Mouse (Mus musculus) adrenal gland, adult 8-10 months (tissue): ENCODE measurements around the gene Dntt. TPM values are rescaled to one million over a fixed set of nuclear protein-coding genes. Genes with fewer than 3 reads are reported as not detected.
A peak's percentile ranks its signal among the peaks of the same experiment; 100 is the strongest.

Experiments
- DNase-seq: peaks from one replicate; pipeline ENCODE4 v3.0.0; 2022
- total RNA-seq, 4 experiments: library from RNA; stranded (reverse); gene quantifications; 2 replicates each; pipeline ENCODE4 v1.2.4; 2022

The Dntt gene
- total RNA-seq, 4 experiments from 2014 or later = not detected

DNA sequence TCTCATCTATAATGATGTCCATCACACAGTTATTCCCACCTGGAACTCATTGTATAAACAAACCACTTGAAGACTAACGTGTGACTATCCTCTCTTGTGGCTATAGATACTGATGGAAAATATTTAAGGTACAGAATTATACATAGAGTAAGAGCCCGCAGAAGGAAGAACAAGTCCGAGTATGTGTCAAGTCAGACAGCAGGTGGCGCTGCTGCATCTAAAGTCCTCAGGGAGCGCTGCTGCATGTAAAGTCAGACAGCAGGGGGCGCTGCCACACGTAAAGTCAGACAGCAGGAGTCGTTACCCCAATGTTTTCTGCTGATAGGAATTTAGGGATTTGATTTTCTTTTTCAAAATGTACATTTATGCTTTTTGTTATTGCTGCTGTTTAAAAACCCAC lies 42.4 kb downstream of the Dntt start:
- peak; percentile 66 for DNase-seq

DNA sequence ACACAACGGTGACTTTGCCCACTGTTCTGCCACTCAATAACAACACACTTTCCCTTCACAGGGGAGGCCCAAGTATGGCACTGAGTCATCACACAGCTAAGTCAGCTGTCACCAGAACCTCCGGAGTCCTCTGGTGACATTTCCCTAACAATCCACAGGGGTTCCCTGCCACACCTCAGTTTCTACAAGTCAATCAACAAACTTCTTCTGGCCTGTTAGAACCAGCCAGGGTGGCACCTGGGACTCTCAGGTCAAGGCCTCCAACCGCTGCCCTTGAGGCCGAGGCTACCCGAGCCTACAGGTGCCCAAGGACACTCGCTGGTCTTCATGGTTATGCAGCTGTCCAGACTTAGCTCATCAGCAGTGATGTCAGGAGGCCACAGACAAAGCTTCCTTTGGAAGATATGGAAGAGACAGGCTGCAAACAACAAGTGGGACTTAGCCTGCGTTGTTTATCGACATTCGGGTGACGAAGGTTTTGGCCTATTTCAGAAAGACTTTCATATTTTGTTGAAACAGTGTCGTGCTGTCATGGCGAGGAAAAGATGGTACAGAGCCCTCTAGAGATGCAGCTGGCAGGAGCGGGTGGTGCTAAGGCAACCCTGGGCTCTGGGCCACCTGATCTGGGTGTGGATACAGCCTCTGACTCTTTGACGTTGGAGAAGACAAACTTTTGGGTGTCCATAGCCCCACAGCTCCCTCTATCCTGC lies 44.8 kb downstream of the Dntt start:
- DNase-seq = no peak

DNA sequence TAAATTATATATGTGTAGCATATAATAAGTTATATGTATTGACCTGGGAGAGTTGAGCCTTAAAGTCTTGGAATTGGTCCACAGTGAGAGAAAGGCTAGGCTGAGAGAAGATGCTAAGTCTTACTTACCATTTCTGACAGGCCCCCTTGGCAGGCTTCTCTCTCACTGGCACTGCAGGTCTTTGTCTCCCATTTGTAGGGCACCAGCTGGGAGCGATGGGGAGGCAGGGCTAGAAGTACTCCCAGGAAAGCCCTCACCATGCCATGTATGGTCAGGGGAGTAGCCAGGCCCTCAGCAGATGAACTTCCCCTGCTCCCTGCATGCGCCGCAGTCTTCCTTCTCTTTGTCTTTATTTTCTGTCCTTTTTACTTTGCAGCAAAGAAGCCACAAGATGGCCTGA lies 47.8 kb downstream of the Dntt start, which contains the start of gene Opalin:
Gene Opalin (minus strand): TSS at position 208 of the 400 bp plus-strand sequence.
- no peak for DNase-seq

DNA sequence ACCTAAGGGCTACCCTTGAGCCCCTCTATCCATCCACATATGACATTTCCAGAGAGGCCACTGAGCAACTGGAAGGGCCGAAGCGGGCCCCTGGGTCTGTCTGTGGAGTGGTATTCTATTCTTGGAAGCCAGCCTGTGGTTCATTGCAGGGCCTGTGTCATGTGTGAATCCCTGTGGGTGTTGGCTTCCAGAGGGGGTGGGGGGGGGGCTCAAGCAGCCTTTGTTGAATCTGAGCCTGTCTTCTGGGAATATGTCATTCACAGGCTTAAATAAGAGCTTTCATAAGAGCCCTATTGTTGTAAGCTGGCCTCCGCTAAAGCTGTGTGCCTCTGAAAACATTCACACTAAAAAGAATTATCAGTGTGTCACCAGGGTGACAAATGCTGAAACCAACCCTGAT lies 52.5 kb downstream of the Dntt start:
- DNase-seq = no peak

DNA sequence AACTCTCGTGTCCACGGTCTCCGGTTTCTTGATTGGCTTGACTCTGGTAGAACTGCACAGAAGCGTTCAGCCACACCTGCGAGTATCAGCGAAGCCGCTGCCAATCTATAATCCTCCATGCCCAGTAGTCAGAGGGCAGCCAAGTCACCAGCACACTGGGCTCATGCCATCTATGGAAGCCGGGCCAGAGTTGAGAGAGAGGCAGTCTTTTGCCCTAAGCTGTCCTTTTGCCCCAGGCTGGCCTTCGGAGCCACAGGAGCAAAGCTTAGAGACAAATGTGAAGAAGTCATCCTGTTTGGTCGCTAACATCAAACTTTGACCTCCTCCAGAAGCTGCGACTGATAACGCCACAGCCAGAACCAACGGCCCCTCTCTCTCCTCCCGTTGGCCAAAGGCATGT lies 54.6 kb downstream of the Dntt start:
- DNase-seq = no peak

DNA sequence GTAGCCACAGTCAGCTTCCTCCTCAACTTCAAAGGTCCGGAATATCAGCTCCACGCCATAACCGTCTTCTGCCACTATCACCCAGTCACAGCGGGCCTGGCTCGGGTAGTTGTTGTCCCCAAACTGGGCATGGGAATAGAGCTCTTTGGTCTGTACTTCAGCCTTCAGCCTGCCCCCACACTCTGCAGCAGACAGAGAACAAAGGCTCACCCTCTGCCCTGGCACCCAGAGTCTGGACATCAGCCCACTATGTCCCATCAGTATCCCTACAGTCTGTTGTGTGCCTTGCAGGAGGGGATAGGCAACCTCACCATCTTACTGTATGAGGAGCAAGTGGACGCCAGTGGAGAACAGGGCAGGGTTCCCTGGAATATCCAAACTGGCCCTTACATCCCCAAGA lies 57.2 kb downstream of the Dntt start:
- DNase-seq = no peak

DNA sequence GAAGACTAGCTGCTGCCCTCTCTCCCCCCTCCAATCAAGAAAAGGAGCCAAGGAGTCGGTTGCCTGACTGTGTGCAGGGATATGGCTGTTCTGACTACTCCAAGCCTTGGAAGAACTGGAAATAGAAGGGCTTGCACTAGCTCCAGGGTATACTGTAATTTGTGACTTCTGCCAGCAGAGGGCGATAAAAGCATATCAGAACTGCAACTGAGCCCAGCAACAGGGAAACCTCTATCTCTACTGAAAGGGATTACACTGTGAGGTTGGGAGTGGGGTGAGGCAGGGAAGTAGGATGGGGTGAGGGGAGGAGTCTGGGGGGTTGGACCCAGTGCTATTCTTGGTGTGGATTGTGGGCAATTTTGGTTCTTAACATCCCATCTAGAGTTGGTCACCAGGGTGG lies 57.6 kb downstream of the Dntt start:
- peak; percentile 42 for DNase-seq

DNA sequence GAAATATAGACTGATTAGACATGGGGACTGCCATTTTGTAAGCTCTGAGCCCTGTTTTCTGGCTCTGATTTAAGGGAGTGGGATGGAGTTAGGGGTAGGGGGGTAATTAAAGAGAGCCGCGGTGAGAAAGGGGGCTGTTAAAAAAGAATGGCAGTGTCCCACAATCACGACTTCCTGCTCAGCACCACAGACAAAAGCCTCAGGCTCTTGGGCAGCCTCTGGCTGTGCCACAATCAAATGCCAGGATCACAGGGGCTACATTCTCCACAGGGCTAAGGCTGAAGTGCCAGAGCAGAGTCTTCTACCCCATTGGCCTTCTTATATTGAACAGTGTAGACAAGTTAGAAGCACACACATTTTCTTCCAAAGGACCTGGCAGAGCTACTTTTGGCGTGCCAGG lies 58.8 kb downstream of the Dntt start:
- DNase-seq = no peak

DNA sequence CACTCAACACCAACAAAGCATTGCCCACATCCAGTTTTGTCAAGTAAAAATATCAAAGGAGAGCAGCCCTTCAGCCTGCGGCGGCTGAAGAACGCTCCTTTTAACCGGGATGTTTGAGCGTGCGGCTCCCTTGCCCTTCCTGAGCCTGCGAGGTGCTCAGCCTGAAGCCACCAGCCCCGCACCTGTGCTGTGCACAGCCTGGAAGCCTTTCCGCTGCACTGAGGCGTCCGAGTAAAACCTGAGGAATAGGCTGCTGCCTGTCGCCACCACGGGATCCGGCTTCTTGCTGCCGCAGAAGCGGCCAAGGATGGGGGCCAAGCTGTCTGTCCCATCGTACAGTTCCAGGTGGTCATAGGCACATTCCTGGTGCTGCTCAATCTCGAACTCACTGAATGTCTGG lies 59.4 kb downstream of the Dntt start:
- DNase-seq = no peak

DNA sequence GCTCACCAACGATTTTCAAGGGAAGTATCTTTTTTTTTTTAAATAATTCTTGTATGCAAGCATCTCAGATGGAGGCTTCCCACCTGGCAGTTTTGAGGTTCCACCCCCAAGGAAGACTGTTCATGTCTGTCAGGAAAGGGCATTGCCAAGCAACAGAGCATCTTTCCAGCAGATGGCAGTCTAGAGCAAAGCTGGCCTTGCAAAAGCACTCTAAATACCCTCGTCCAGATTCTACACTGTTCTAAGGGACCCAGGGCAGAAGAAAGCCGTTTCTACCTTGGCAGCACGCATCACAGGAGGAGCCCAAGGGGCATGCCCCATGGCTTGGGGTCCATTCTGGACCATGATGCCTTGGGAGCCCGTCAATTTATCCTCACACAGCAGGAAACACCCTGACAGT lies 60.8 kb downstream of the Dntt start:
- DNase-seq = no peak

DNA sequence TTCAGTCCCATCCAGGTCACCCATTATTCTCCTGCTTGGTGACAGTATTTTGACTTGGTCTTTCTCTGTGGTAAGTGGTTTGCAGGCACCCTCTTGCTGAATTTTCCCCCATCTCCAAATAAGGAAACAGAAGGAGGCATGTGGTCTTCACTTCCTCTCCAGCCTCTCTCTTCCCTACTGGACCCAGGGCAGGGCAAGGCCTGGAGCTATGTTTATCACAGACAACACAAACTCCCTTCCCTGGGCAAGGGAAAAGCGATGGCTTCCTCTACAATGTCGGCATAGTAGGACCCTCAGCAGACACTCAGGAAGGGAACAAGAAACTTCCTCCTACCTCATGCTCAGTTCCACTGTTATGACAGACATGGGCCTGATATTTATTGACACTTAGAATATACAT lies 62.8 kb downstream of the Dntt start:
- no peak for DNase-seq

DNA sequence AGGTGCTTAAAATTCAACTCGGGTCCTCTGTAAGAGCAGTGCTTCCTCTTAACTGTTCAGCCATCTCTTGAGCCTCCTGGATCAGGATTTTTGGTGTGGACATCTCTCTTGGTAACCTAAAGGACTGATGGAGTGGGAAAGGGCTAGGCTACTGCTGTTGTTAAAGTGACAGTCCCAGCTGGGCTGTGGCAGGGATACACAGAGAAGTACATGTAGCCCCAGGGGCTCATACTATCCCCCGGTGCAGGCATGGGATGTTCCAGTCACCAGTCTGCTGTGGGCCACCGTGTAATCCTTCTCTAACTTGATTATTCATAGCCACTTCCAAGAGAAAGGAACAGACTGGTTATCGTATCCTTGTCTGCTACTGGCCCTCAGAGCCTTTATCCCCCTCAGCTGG lies 68.0 kb downstream of the Dntt start:
- DNase-seq = no peak

DNA sequence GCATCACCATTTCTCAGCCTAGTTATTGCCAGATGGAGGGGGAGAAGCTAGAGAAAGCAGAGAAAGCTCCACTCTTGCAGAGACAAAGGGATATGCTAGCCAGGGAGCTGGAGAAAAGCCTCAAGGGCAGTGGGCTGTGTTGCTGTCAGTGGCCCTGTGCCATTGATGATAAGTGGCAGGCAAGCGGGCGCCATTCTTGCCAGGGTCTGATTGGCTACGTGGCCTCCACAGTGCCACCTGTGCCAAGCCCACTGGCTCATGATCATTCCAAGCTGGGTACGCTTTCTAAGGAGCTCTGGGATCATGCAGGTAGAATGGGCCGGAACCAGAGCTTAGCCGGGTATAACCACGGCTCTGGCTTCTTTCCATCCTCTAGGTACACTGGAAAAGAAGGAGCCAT lies 71.8 kb downstream of the Dntt start:
- DNase-seq = no peak

DNA sequence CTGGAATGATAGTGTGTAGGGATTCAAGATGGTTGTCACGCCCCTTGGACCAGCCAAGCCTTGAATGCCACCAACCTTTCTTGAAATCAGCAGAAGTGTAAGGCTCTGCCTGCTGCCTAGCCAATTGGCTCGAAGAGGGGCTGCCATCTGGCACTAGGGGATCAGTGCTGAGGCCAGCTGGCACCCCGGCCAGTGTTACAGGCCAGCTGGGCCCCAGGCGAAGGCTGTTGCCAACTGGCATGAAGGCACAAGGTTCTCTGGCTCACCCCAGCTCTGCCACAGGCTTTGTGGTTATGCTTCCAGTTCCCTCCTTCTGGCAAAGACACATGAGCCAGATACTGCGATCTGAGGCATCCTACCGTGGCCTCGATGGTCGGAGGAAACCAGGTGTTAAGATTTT lies 72.3 kb downstream of the Dntt start:
- DNase-seq = peak; percentile 34

DNA sequence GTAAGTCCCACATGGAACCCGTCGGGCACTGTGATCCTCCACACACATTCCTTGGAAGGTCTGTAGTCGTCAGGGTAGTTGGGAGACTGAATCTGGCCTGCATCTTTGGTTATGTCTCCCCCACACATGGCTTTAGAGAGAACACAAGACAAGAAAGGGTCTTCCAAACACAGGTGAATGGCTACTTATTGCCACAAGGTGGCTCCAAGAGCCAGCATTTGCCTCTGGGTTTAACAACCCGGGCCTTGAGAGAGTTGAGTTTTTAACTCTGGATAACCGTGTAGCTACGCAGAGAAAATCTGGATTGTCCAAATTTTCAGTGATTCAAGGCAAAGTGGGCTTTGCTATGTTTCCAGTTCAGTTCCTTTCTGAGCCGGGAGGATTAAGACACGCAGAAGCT lies 75.8 kb downstream of the Dntt start:
- no peak for DNase-seq

DNA sequence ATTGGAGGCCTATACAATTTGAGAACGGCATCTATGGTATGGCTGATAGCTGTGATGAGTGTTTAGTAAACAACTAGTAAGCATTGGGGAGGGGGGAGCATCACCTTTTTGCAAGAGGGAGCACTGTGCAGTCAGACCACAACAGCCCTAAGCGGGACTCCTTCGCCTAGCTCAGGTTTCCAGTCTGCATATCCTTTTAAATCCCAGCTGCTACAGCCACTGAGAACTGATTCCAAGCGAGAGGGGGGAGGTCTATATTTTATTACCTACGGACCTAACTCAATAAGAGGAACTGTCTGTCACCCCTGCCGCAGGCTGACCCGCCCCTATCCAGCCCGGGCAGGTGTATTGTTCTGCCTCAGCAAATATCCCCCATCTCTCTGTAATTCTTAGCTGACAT lies 78.5 kb downstream of the Dntt start:
- DNase-seq = no peak

DNA sequence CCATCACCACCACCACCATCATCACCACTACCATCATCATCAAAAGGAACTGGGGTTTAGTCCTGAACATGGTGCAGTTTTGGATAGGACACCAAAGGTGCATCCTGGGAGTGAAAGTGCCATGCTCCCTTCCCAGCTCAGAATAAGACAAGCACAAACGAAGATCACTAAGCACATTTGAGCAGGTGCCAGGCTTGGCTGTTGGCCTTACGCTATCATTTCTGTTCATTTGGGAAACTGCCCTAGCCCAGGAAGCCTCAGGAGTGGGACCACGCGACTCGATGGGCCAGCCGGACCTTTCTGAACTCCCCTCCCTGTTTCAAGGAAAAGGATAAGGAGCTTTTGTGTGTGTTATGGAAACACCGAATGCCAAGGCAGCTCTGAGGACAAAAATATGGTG lies 79.6 kb downstream of the Dntt start:
- DNase-seq = no peak

Other genes starting within 250 kb of the Dntt start
- gene Ccnj, start 198.0 kb upstream of the Dntt start, total RNA-seq = 10 to 100 TPM in 1 of 4 experiments, 1 to 10 TPM in 3; 6.2 to 11.6 (median 6.9) TPM
- gene Zfp518a, start 134.6 kb upstream of the Dntt start, total RNA-seq = 10 to 100 TPM; 11.8 to 14.3 (median 13.9) TPM
- gene Blnk, start 34.7 kb upstream of the Dntt start, total RNA-seq = 1 to 10 TPM; 1.2 to 4.8 (median 3.1) TPM
- not detected for gene Opalin, start 47.8 kb downstream of the Dntt start, total RNA-seq
- under 1 TPM in 1 of 4 experiments, not detected in 3; 0.07 TPM for gene Tll2, start 177.6 kb downstream of the Dntt start, total RNA-seq
- gene Tm9sf3, start 234.7 kb downstream of the Dntt start, total RNA-seq = 100 to 1,000 TPM; 163 to 188 (median 173) TPM